Mouse (Mus musculus) embryo, embryonic 11.5 days (tissue): ENCODE data around the gene Nptn.
"Not testable (repeated sequence)": the region's sequence is repeated elsewhere in the genome, so short reads cannot be mapped to it uniquely, and the experiment has no call there.

Experiments used
- DNase-seq: peaks from one replicate; pipeline ENCODE4 v3.0.0-alpha.2; 2012; ENCODE audit warnings: low read depth, low spot score

Gene Nptn

GRCm38 (mm10) chr9:58560211-58560610, 21.8 kb upstream of the Nptn start:
- DNase-seq = no peak

GRCm38 (mm10) chr9:58565945-58566344, 16.1 kb upstream of the Nptn start:
- DNase-seq = not testable (repeated sequence)

DNA sequence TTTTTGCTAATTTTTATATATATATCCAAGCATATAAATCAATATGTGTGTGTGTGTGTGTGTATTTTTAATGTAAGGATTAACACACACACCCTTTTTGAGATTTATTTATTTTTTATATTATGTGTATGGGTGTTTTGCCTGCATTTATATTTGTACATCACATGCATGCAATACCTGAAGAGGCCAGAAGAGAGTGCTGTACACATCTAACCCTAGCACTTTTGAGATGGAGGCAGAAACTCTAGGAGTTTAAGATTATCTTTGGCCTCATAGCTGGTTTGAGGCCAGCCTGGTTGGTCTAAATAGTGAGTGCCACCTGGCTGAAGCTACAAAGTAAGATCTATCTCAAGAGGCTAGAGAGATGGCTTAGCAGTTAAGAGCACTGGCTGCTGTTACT, 14.4 kb upstream of the Nptn start:
- no peak for DNase-seq

GRCm38 (mm10) chr9:58571001-58571400, 11.0 kb upstream of the Nptn start:
- no peak for DNase-seq

DNA sequence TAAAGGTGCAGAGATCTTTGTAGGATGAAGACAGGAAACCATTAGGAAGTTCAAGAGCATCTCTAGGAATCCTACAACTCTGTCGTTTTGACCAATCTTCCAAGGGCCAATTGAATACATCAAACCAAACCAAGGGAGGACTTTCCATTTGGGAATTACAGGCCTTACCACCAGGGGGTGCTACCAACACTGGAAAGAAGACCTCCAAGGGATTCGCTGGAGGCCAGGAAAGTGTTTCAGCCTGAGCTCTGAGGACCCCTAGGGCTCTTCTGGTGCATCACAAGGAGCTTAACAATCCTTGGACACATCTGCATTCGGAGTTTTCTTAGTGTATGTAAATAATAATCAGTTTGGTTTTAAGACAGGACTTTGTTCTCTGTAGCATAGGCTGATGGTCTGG, 3.4 kb upstream of the Nptn start:
- peak; percentile 77 for DNase-seq

DNA sequence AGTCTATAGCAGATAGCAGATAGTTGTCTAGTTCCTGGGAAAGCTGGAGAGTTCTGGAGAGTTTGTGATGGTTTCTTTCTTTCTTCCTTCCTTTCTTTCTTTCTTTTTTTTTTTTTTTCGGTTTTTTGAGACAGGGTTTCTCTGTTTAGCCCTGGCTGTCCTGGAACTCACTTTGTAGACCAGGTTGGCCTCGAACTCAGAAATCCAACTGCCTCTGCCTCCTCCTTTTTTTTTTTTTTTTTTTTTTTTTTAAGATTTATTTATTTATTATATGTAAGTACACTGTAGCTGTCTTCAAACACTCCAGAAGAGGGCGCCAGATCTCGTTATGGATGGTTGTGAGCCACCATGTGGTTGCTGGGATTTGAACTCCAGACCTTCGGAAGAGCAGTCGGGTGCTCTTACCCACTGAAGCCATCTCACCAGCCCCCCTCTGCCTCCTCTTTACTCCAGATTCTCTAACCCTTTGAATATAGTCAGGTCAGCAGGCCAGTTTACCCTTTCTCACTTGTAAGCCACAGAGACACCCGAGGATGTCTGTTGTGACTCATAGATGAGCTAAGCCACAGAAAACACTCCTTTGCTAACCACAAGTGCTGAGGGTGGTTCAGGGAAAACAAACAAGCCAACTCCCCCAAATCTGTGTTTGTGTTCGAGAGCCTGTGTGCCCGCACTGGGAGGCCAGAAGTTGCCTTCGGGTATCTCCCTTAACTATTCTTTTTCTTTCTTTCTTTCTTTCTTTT, 1.4 kb upstream of the Nptn start:
- not testable (repeated sequence) for DNase-seq

- no peak for DNase-seq
These were observed 633 bp upstream of the Nptn start for GRCm38 (mm10) chr9:58581283-58581930.

DNA sequence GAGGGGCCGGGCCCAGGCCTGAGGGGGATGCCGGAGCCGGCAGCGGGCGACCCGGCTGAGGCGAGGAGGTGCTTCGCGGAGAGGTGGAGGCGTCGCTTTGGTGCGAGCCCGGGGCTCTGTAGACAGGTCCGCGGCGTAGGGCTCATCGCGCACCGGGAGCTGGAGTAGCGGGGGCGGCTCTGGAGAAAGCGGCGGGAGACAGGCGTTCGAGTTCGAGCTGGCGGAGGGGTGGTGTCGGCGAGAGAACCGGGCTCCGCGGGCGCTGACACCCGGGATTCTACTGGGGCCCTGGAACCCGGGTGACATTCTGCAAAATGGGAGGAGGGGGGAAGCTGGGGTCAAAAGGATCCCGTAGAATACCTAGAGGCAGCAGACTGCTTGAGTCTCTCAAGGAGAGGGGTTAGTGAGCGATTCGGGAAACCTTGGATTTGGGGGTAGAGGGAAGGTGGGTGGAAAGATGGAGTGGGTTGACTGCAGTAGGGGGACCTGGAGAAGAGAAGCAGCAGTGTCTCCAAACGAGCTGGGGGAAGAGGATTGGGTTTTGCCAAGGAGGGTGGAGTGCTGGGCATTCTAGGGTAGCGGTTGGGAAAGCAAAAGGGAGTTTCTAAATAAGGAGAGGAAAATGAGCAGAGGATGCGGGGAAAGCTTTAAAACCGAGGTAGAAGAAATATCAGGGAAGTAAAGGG, 684 bp downstream of the Nptn start:
- DNase-seq = peak; percentile 8

DNA sequence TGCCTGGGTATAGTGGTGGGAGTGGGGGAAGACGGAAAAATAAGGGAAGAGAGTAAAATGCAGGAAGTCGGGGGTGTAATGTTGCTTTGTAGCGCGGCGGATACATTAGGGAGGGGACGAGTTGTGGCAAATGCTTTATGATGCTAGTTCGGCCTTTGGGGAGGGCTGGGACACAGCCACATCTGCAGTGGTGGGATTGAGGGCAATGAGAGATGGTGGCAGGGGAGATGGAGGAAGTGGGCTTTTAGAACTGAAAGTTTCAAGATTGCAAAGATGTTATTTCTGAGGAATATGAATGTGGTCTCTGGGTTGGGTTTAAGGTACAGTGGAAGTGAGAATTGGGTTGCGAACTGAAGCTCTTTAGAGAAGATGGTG, 1.2 kb downstream of the Nptn start:
- peak; percentile 9 for DNase-seq

GRCm38 (mm10) chr9:58584323-58584722, 2.3 kb downstream of the Nptn start:
- no peak for DNase-seq

- no peak for DNase-seq
These were observed 6.6 kb downstream of the Nptn start for GRCm38 (mm10) chr9:58588657-58589056.

DNA sequence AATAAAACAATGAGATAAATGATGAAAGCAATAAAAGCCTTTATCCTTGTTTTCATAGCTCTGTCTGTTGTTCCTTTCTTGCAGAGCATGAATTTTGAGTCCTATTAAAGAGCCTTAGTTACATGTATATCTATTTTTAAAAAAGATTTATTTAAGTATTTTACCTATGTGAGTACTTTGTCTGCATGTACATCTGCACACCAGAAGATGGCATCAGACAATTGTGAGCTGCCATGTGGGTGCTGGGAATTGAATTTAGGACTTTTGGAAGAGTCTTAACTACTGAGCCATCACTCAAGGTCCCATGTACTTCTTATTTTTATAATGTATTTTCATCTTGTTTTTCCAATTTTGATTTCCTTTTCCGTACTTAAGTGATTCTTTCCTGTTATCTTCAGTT, 13.3 kb downstream of the Nptn start:
- DNase-seq = no peak

- no peak for DNase-seq
These were observed 31.8 kb downstream of the Nptn start for GRCm38 (mm10) chr9:58613790-58614189.

GRCm38 (mm10) chr9:58615064-58615938, 33.3 kb downstream of the Nptn start:
- DNase-seq = no peak

GRCm38 (mm10) chr9:58623009-58623408, 41.0 kb downstream of the Nptn start:
- no peak for DNase-seq

- DNase-seq = no peak
These were observed 45.2 kb downstream of the Nptn start for GRCm38 (mm10) chr9:58627197-58627596.

- no peak for DNase-seq
These were observed 48.4 kb downstream of the Nptn start for GRCm38 (mm10) chr9:58630441-58630840.

DNA sequence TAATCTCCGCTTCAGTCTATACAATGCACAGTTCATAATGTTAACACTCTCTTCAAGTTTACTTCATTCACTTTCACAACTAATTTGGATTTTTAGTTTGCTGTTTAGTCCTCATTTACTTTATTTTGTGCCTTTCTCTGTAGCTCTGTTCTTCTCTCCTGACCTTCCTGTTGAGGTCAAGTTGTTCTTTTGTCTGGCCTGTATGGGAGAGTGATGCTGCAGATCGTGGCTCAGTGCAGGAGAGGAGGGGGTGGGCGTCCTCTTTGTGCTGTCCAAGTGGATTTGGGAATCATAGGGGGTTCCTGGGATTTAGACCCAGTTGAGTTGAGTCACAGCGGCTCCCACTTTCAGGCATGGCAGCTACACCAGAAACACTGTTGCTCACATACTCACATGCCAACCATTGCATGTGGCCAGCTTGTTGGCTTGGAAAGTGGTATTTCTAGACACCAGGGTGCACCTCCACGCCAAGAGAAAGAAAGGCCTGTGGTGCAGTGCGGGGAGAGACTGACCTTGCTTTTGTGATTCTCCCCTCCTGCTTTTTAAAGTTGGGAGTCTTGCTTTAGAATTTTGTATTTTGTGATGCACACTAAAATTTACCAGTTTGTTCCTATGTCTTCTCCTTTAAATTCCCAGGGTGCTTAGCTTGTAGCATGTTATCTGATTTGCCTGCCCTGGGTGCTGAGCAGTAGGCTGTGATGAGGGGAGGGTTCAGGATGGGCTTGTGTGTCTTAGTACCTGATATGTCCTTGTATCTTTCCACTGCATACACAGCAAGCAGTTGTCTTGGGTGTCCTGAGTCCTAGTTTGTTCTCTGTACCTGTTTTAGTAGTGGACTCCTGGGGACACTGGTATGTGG, 66.6 kb downstream of the Nptn start:
- no peak for DNase-seq

DNA sequence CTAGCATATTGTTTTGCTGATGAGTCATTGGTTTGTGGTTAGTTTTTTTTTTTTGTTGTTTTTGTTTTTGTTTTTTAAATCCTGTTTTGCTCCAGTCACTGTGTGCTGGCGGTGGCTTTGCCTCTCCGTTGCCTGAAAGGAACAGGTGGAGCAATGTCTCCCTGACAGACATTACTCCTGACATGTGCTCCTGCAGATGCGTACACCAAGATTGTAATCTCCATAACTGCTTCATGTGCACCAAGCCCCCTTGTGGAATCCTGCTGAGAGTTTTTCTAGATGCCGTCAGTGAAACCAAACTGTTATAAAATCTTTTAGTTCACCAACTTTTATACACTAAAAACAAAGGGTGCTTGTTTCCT, 67.2 kb downstream of the Nptn start:
- DNase-seq = no peak

- DNase-seq = peak; percentile 52
These were observed 70.0 kb downstream of the Nptn start for GRCm38 (mm10) chr9:58651993-58652392.

DNA sequence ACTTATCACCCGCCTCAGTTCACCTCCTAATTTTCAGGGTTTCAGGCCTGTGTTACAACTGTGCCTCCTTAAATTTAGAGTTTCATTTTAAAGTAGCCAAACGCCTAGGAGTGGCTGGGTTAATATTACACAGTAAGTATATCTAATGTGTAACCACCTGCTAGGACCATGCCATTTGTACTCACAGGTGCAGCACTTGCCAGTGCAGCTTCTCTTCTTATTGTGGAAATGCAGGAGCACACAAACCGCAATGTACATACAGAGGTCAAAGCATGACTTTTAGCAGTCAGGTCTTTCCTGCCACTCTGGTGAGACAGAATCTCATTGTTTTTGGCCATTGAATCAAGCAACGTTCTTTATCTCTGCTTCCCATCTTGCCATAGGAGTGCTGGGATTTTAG, 72.5 kb downstream of the Nptn start:
- DNase-seq = no peak
